21 mouse cellular contexts compared by ENCODE assay signal in genomic region chr6:41177152-41177551, GRCm38 (mm10).
A peak's percentile ranks its signal among the peaks of the same experiment; 100 is the strongest.
DNase-seq lines count a peak whose midpoint lies in the region; ATAC-seq lines count a peak whose summit lies in the region.
"Had no signal": no experiment of that assay in that cellular context is flagged by ENCODE, and none has a peak within 500 bp of the region (broad histone marks: within the 10 kb centered on the region; RNA-seq: fewer than 3 reads in every experiment).

No protein-coding gene starts in this region.

- H3K4me3 ChIP-seq in liver, embryonic 16.5 days (ENCODE audit: low read depth, low read length), result no peak overlapping the region
- no peak overlapping the region for H3K4me3 ChIP-seq in forebrain, embryonic 16.5 days (replicated peaks; ENCODE audit: low read length)
- H3K4me3 ChIP-seq: embryonic facial prominence, embryonic 12.5 days; erythroblast, embryonic 14.5 days; forebrain, embryonic 13.5 days; neural tube, embryonic 13.5 days had no signal

- no peak overlapping the region for H3K27ac ChIP-seq in liver, embryonic 16.5 days (ENCODE audit: low read length)
- no peak overlapping the region for H3K27ac ChIP-seq in forebrain, embryonic 16.5 days (ENCODE audit: low read length)
- H3K27ac ChIP-seq: embryonic facial prominence, embryonic 12.5 days; forebrain, embryonic 13.5 days; neural tube, embryonic 13.5 days; stomach, postnatal 0 days had no signal

- no peaks in the 10 kb centered on the region for H3K27me3 ChIP-seq in liver, embryonic 16.5 days (ENCODE audit: control insufficient read depth, insufficient read depth, low read depth, low read length)
- H3K27me3 ChIP-seq in forebrain, embryonic 16.5 days (replicated peaks; ENCODE audit: control insufficient read depth, insufficient read depth, low read length), result no peaks in the 10 kb centered on the region
- H3K27me3 ChIP-seq: embryonic facial prominence, embryonic 12.5 days; forebrain, embryonic 13.5 days; neural tube, embryonic 13.5 days had no signal

- H3K9ac ChIP-seq in liver, embryonic 16.5 days (ENCODE audit: low read depth, low read length), result no peak overlapping the region
- no peak overlapping the region for H3K9ac ChIP-seq in forebrain, embryonic 16.5 days (replicated peaks; ENCODE audit: low read depth, low read length)
- H3K9ac ChIP-seq: embryonic facial prominence, embryonic 12.5 days; forebrain, embryonic 13.5 days; neural tube, embryonic 13.5 days had no signal

- DNase-seq in CD4-positive helper T cell, adult 2 months (ENCODE audit: low read depth, low spot score), result peak; percentile 59
- peak; percentile 4 for DNase-seq in ZHBTc4 (ENCODE audit: low read depth, low spot score)
- no peak for DNase-seq in heart, adult 11 months
- no peak for DNase-seq in gastrocnemius, postnatal 14 days
- no peak for DNase-seq in testis, postnatal 14 days (ENCODE audit: low spot score)
- DNase-seq: adrenal gland, postnatal 25 days; cerebellum, adult 8-10 months; gastrocnemius, postnatal 36 days; kidney, adult 8-10 months; kidney, postnatal 25 days; left cerebral cortex, postnatal 4 days; lung, postnatal 10 days; right cerebral cortex, adult 18-20 months had no signal

- intact Hi-C loops in gastrocnemius, postnatal 14 days (cut with DNase I; ENCODE audit: low total_unique reads), result no loop called here

- 52% methylated on average over 3 of the region's 3 CpGs for WGBS in liver, embryonic 16.5 days (ENCODE audit: insufficient replicate concordance)
- WGBS in forebrain, embryonic 16.5 days, result 89% methylated on average over 3 of the region's 3 CpGs

- H3K36me3 ChIP-seq in liver, embryonic 16.5 days (ENCODE audit: control insufficient read depth, insufficient read depth), result no peaks in the 10 kb centered on the region
- H3K36me3 ChIP-seq in forebrain, embryonic 16.5 days (ENCODE audit: control insufficient read depth, insufficient read depth), result no peaks in the 10 kb centered on the region
- H3K36me3 ChIP-seq: embryonic facial prominence, embryonic 12.5 days; neural tube, embryonic 13.5 days had no signal

- peak; percentile 71 for ATAC-seq in inflammation-experienced regulatory T-cells, adult 6 months
- peak; percentile 88 for ATAC-seq in liver, embryonic 16.5 days (ENCODE audit: low read depth)
- ATAC-seq in forebrain, embryonic 16.5 days, result no peak
- ATAC-seq: forebrain, embryonic 13.5 days had no signal

- H3K4me1 ChIP-seq in liver, embryonic 16.5 days (ENCODE audit: control insufficient read depth, low read depth, low read length), result peaks cover 5% of the 10 kb centered on the region
- no peaks in the 10 kb centered on the region for H3K4me1 ChIP-seq in forebrain, embryonic 16.5 days (replicated peaks; ENCODE audit: control insufficient read depth, insufficient read depth, low read length)
- H3K4me1 ChIP-seq: embryonic facial prominence, embryonic 12.5 days; forebrain, embryonic 13.5 days; neural tube, embryonic 13.5 days had no signal

- H3K9me3 ChIP-seq in liver, embryonic 16.5 days (replicated peaks; ENCODE audit: control insufficient read depth, low read length), result no peaks in the 10 kb centered on the region
- H3K9me3 ChIP-seq in forebrain, embryonic 16.5 days (ENCODE audit: control insufficient read depth, low read length), result no peaks in the 10 kb centered on the region
- H3K9me3 ChIP-seq: embryonic facial prominence, embryonic 12.5 days; forebrain, embryonic 13.5 days; neural tube, embryonic 13.5 days had no signal

- H3K4me2 ChIP-seq in liver, embryonic 16.5 days (ENCODE audit: low read depth, low read length), result no peak overlapping the region; the same call in 1 of the 2 replicates
- no peak overlapping the region for H3K4me2 ChIP-seq in forebrain, embryonic 16.5 days (ENCODE audit: low read length)
- H3K4me2 ChIP-seq: embryonic facial prominence, embryonic 12.5 days; forebrain, embryonic 13.5 days; neural tube, embryonic 13.5 days had no signal

Comparison
In these comparisons a context has a peak if more than half of its experiments do, and no peak if none do; other contexts are left out.
1. DNase-seq: peak in CD4-positive helper T cell, adult 2 months (single experiment) and ZHBTc4 (single experiment); none in heart, adult 11 months (single experiment), gastrocnemius, postnatal 14 days (single experiment) and testis, postnatal 14 days (single experiment).